Mouse (Mus musculus) hindbrain, embryonic 13.5 days (tissue): ENCODE measurements around the gene Ache. TPM values are rescaled to one million over a fixed set of nuclear protein-coding genes. Genes with fewer than 3 reads are reported as not detected.

Experiments
- ATAC-seq: fragments of 200-750 bp; cut with Nextera tagmentation; 2 replicates; pipeline ENCODE4 v1.8.0; 2017; ENCODE audit warnings: moderate TSS enrichment; ENCODE audit not compliant: low FRiP score
- H3K27ac ChIP-seq: fragments of 300-500 bp; sonication (generic); 2 replicates; pipeline ENCODE4 v1.5.1; 2015; ENCODE audit warnings: inconsistent platforms, mild to moderate bottlenecking, moderate library complexity
- H3K27me3 ChIP-seq: fragments of 300-500 bp; sonication (generic); 2 replicates; pipeline ENCODE4 v1.6.1; 2015; ENCODE audit warnings: mild to moderate bottlenecking, inconsistent platforms
- H3K36me3 ChIP-seq: fragments of 300-500 bp; sonication (generic); 2 replicates; pipeline ENCODE4 v1.6.1; 2015; ENCODE audit warnings: mild to moderate bottlenecking, inconsistent platforms
- H3K4me1 ChIP-seq: fragments of 300-500 bp; sonication (generic); replicated peaks from 2 replicates; pipeline ENCODE4 v1.6.1; 2015; ENCODE audit warnings: inconsistent platforms
- H3K4me2 ChIP-seq: fragments of 300-500 bp; sonication (generic); 2 replicates; pipeline ENCODE4 v1.6.1; 2015; ENCODE audit warnings: inconsistent platforms, mild to moderate bottlenecking, moderate library complexity
- H3K4me3 ChIP-seq: fragments of 300-500 bp; sonication (generic); 2 replicates; pipeline ENCODE4 v1.5.1; 2015; ENCODE audit warnings: mild to moderate bottlenecking, inconsistent platforms
- H3K9ac ChIP-seq: fragments of 300-500 bp; sonication (generic); 2 replicates; pipeline ENCODE4 v1.6.1; 2015; ENCODE audit warnings: mild to moderate bottlenecking, inconsistent platforms
- H3K9me3 ChIP-seq: fragments of 300-500 bp; sonication (generic); 2 replicates; pipeline ENCODE4 v1.6.1; 2016; ENCODE audit warnings: inconsistent platforms
- WGBS: fragments of 180-500 bp; shearing (Covaris S2); methylation state at CpG from one replicate; pipeline ENCODE4 v1.1.7; 2015; 5-methylcytosine and 5-hydroxymethylcytosine counted together
- polyA plus RNA-seq: library from polyadenylated mRNA; unstranded; fragments of >200 nt; fragmentation: Nextera tagmentation; extraction: Ambion mirVana; gene quantifications from 2 replicates; pipeline ENCODE4 v1.2.1, GENCODE M21; 2015

Gene Ache
- polyA plus RNA-seq, 1 experiment from 2014 or later: 23.8 TPM

DNA sequence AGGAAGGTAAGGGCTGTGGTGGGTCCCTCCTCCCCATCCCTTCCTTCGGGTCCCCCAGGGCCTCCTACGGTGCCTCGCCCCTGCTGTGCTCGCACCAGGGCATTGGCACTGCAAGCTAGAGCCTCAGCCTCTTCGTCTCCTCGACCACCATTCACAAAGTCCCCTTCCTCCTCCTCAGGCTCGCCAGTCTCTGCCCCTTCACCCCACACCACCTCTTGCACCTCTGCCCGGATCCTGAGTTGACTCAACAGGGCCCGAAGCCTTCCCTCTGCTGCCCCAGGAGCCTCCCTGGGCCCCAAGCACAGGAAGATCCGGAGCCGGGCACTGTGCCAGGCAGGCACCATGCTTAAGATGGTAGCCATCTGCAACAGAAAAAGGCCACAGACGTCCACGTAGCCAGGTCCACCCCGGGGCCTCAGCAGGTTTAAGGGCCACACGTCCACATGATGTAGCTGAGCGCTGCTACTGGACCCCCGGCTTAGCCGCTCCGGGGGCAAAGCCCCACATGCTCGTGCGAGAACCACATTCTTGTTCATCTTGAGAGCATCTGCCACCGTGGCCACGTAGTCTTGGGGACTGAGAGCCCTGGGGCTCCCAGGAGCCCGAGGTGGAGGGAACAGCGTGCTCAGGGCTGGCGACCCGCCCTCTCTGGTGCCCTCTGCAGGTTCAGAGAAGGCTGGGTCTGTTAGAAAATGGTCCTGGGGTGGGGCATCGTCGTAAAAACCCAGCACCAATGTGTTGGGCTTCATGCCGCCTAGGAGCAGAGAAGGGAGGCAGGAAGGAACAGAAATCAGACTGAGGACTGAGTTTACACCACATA, 28.0 kb downstream of the Ache start:
- Histone ChIP-seq H3K27ac (no peak overlapping the region), H3K4me2 (peak overlapping the region; percentile 60; the same call in 1 of the 2 replicates), H3K4me1 (peaks cover 36% of the 10 kb centered on the region), H3K4me3 (no peak overlapping the region), H3K9ac (peak overlapping the region; percentile 72), H3K36me3 (peaks cover 51% of the 10 kb centered on the region), H3K27me3 (peaks cover 11% of the 10 kb centered on the region; the same call in 1 of the 2 replicates), H3K9me3 (no peaks in the 10 kb centered on the region)
- 43% methylated on average over 30 of the region's 30 CpGs for WGBS
- ATAC-seq: peak; percentile 25; the same call in 1 of the 2 replicates

GRCm38 (mm10) chr5:137317361-137317760, 30.0 kb downstream of the Ache start:
- Histone ChIP-seq H3K27ac (no peak overlapping the region), H3K9me3 (no peaks in the 10 kb centered on the region), H3K4me2 (no peak overlapping the region), H3K27me3 (peaks cover 11% of the 10 kb centered on the region; the same call in 1 of the 2 replicates), H3K4me1 (peaks cover 31% of the 10 kb centered on the region), H3K9ac (no peak overlapping the region), H3K4me3 (no peak overlapping the region), H3K36me3 (peaks cover 63% of the 10 kb centered on the region)
- ATAC-seq: no peak
- WGBS: 90% methylated on average over 8 of the region's 8 CpGs

GRCm38 (mm10) chr5:137318570-137318969, 31.3 kb downstream of the Ache start:
- H3K4me2 ChIP-seq: no peak overlapping the region
- ATAC-seq: no peak
- WGBS: 97% methylated on average over 1 of the region's 1 CpGs
- H3K9ac ChIP-seq: no peak overlapping the region
- no peak overlapping the region for H3K27ac ChIP-seq
- H3K4me1 ChIP-seq: peaks cover 19% of the 10 kb centered on the region
- H3K4me3 ChIP-seq: no peak overlapping the region
- H3K9me3 ChIP-seq: no peaks in the 10 kb centered on the region
- peaks cover 11% of the 10 kb centered on the region; the same call in 1 of the 2 replicates for H3K27me3 ChIP-seq
- H3K36me3 ChIP-seq: peaks cover 75% of the 10 kb centered on the region

DNA sequence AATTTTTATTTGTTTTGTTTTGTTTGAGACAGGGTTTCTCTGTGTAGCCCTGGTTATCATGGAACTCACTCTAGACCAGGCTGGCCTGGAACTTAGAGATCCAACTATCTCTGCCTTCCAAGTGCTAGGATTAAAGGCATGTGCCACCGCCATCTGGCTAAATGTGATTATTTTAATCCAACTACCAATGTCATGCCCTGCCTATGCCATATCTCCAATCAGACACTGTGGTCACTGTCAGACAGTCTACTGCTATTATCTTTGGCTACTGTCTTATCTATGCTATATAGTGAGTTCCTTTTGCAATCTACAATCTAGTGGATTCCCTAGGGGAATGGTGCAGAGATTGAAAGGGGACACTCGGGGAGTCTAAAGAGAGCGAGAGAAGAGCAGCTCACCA, 33.7 kb downstream of the Ache start:
- no peak overlapping the region for H3K4me2 ChIP-seq
- no peaks in the 10 kb centered on the region for H3K9me3 ChIP-seq
- H3K4me1 ChIP-seq: no peaks in the 10 kb centered on the region
- H3K36me3 ChIP-seq: peaks cover 86% of the 10 kb centered on the region
- 0 out of 2 replicates have a peak, but pooled peaks cover 3% of the 10 kb centered on the region for H3K27me3 ChIP-seq
- no peak overlapping the region for H3K4me3 ChIP-seq
- no peak overlapping the region for H3K27ac ChIP-seq
- H3K9ac ChIP-seq: no peak overlapping the region
- WGBS: 95% methylated on average over 3 of the region's 3 CpGs
- ATAC-seq: no peak

DNA sequence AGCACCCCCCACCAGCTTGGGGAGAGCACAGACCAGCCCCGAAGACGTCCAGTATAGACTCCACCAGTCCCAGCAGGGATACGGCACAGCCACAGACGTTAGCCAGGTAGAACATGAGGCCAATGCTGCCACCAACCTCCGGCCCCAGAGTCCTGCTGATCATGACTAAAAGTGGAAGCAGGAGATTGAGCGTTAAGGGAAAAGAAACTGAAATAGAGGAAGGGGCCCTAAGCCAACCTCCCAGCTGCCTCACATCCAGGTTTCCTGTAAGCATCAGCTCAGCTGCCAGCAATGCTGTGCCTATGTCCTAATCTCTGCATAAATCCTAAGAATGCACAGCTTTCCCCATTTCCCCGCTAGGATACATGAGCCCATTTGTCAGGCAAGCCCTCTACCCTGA, 43.6 kb downstream of the Ache start:
- Histone ChIP-seq H3K4me2 (no peak overlapping the region), H3K9ac (no peak overlapping the region; the same call in 1 of the 2 replicates), H3K27ac (no peak overlapping the region), H3K4me1 (peaks cover 15% of the 10 kb centered on the region), H3K36me3 (peaks cover 29% of the 10 kb centered on the region), H3K27me3 (no peaks in the 10 kb centered on the region), H3K4me3 (no peak overlapping the region), H3K9me3 (no peaks in the 10 kb centered on the region)
- WGBS: 92% methylated on average over 7 of the region's 7 CpGs
- no peak for ATAC-seq

- ATAC-seq: peak; percentile 37
- WGBS: 19% methylated on average over 15 of the region's 15 CpGs
Measured at GRCm38 (mm10) chr5:137332857-137333511, 45.7 kb downstream of the Ache start.

GRCm38 (mm10) chr5:137333512-137334174, 46.3 kb downstream of the Ache start, which contains the start of gene Slc12a9:
TSS of gene Slc12a9 (minus strand) at chr5:137333597.
- Histone ChIP-seq H3K36me3 (peaks cover 4% of the 10 kb centered on the region; the same call in 1 of the 2 replicates), H3K9me3 (no peaks in the 10 kb centered on the region), H3K9ac (peak within 1 kb of the TSS; percentile 82), H3K4me2 (peak within 1 kb of the TSS; percentile 91), H3K4me1 (peaks cover 22% of the 10 kb centered on the region), H3K27ac (peak within 1 kb of the TSS; percentile 81), H3K4me3 (peak within 1 kb of the TSS; percentile 61), H3K27me3 (no peaks in the 10 kb centered on the region)
- ATAC-seq: peak; percentile 88
- under 1% methylated on average over 44 of the region's 44 CpGs for WGBS

More at GRCm38 (mm10) chr5:137332857-137333511, 45.7 kb downstream of the Ache start:
- H3K27me3 ChIP-seq: no peaks in the 10 kb centered on the region
- peak overlapping the region; percentile 91 for H3K4me2 ChIP-seq
- H3K4me3 ChIP-seq: peak overlapping the region; percentile 61
- H3K9me3 ChIP-seq: no peaks in the 10 kb centered on the region
- peak overlapping the region; percentile 82 for H3K9ac ChIP-seq
- H3K36me3 ChIP-seq: peaks cover 11% of the 10 kb centered on the region
- peak overlapping the region; percentile 81 for H3K27ac ChIP-seq
- H3K4me1 ChIP-seq: peaks cover 20% of the 10 kb centered on the region

GRCm38 (mm10) chr5:137334317-137334716, 47.0 kb downstream of the Ache start:
- 56% methylated on average over 10 of the region's 10 CpGs for WGBS

GRCm38 (mm10) chr5:137335066-137335465, 47.7 kb downstream of the Ache start:
- Histone ChIP-seq H3K4me3 (no peak overlapping the region), H3K36me3 (no peaks in the 10 kb centered on the region), H3K4me2 (no peak overlapping the region), H3K27ac (no peak overlapping the region), H3K9ac (no peak overlapping the region), H3K4me1 (peaks cover 36% of the 10 kb centered on the region), H3K27me3 (no peaks in the 10 kb centered on the region), H3K9me3 (no peaks in the 10 kb centered on the region)
- 72% methylated on average over 6 of the region's 6 CpGs for WGBS
- ATAC-seq: no peak

More at GRCm38 (mm10) chr5:137334317-137334716, 47.0 kb downstream of the Ache start:
- H3K27ac ChIP-seq: no peak overlapping the region
- peak overlapping the region; percentile 61 for H3K4me3 ChIP-seq
- 0 out of 2 replicates have a peak, but pooled peaks cover 4% of the 10 kb centered on the region for H3K36me3 ChIP-seq
- no peaks in the 10 kb centered on the region for H3K27me3 ChIP-seq
- peaks cover 29% of the 10 kb centered on the region for H3K4me1 ChIP-seq
- H3K9ac ChIP-seq: no peak overlapping the region
- ATAC-seq: no peak
- H3K4me2 ChIP-seq: peak overlapping the region; percentile 91; the same call in 1 of the 2 replicates
- H3K9me3 ChIP-seq: no peaks in the 10 kb centered on the region

DNA sequence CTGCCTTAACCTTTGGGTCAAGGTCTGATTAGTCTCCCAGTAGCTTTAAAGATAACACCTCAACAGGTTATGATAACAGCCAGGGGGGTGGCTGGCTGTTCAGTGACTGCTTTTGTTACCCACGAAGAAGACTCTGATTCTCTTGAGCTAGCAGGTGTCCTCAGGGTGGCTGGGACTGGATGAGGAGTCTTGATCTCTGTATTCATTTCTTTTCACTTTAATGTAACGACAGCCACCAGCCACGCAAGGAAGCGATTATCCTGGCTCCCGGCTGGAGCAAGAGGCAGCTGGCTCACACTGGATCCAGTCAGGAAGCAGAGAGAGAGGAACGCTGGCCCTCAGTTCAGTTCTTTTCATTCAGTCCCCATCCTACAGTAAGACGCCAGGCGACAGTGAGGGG, 49.9 kb downstream of the Ache start:
- Histone ChIP-seq H3K4me1 (peaks cover 31% of the 10 kb centered on the region), H3K4me3 (no peak overlapping the region), H3K9me3 (no peaks in the 10 kb centered on the region), H3K27ac (no peak overlapping the region), H3K4me2 (no peak overlapping the region), H3K27me3 (no peaks in the 10 kb centered on the region), H3K9ac (0 out of 2 replicates have a peak overlapping the region, but pooled peaks have one; percentile 1), H3K36me3 (no peaks in the 10 kb centered on the region)
- no peak for ATAC-seq
- WGBS: 66% methylated on average over 8 of the region's 8 CpGs

DNA sequence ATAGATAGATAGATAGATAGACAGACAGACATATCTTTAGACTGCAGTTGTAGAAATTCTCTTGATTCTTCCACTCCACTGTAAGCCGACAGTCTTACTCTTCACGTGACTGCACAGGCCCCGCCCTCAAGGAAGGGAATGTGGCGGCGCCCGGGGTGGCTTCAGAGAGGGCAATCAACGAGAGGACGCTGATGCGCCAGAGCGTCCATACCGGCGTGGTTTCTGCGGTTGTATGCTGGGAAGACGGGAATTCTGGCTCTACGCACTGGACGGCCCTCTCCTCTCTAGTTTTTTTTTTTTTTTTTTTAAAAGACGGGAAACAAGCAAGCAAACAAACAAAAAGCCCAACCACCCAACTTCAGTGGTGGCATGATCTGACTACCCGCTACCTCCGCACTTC, 50.9 kb downstream of the Ache start:
- Histone ChIP-seq H3K27me3 (no peaks in the 10 kb centered on the region), H3K9me3 (no peaks in the 10 kb centered on the region), H3K27ac (peak overlapping the region; percentile 90), H3K4me2 (peak overlapping the region; percentile 74), H3K36me3 (no peaks in the 10 kb centered on the region), H3K4me3 (peak overlapping the region; percentile 44), H3K4me1 (peaks cover 22% of the 10 kb centered on the region), H3K9ac (peak overlapping the region; percentile 75)
- ATAC-seq: peak; percentile 80
- under 1% methylated on average over 19 of the region's 19 CpGs for WGBS
